In genomic region chr1:165708686-165709380, GRCm38 (mm10) we compare ENCODE assay signal across 8 mouse cellular contexts. TPM values are rescaled to one million over a fixed set of nuclear protein-coding genes. Genes with fewer than 3 reads are reported as not detected.
A peak's percentile ranks its signal among the peaks of the same experiment; 100 is the strongest.
DNase-seq lines count a peak whose midpoint lies in the region; ATAC-seq and TF ChIP-seq lines count a peak whose summit lies in the region.

No protein-coding gene starts in this region.

- ATAC-seq in lung, embryonic 14.5 days (ENCODE audit: insufficient read depth): no peak; the same call in 1 of the 2 replicates
- ATAC-seq in forebrain, embryonic 14.5 days: no peak
- ATAC-seq in limb, embryonic 15.5 days (ENCODE audit: insufficient number of reproducible peaks, low FRiP score, low TSS enrichment, low read depth): no peak

- peak; percentile 34 for DNase-seq in lung, embryonic 14.5 days
- no peak for DNase-seq in lung, postnatal 36 days
- no peak for DNase-seq in forebrain, embryonic 14.5 days (ENCODE audit: low spot score)
- peak; percentile 47 for DNase-seq in thymus, adult 2 months
- DNase-seq in right cerebral cortex, postnatal 36 days (ENCODE audit: low spot score in 2 of 2): no peak
- no peak for DNase-seq in layer of hippocampus, adult 18-20 months (ENCODE audit: low spot score in 2 of 2)
- no peak for DNase-seq in c-Kit-positive CD71-positive TER-119-positive erythroid progenitor cells, embryonic 14.5 days (ENCODE audit: low spot score)

- H3K27me3 ChIP-seq in lung, embryonic 14.5 days (ENCODE audit: insufficient read depth, low read length): no peaks in the 10 kb centered on the region
- peaks cover 3% of the 10 kb centered on the region; the same call in 1 of the 2 replicates for H3K27me3 ChIP-seq in forebrain, embryonic 14.5 days (replicated peaks; ENCODE audit: control insufficient read depth, insufficient read depth, low read length)
- no peaks in the 10 kb centered on the region for H3K27me3 ChIP-seq in limb, embryonic 15.5 days
- no peaks in the 10 kb centered on the region for H3K27me3 ChIP-seq in thymus, adult 2 months (ENCODE audit: control insufficient read depth, insufficient read depth, low read length)

- H3K4me3 ChIP-seq in lung, embryonic 14.5 days (ENCODE audit: low read depth, low read length): peak overlapping the region; percentile 58
- 0 out of 2 replicates have a peak overlapping the region, but pooled peaks have one; percentile 50 for H3K4me3 ChIP-seq in forebrain, embryonic 14.5 days (ENCODE audit: low read depth, low read length)
- peak overlapping the region; percentile 72 for H3K4me3 ChIP-seq in limb, embryonic 15.5 days
- H3K4me3 ChIP-seq in thymus, adult 2 months (ENCODE audit: control insufficient read depth, insufficient read depth, low read length): peak overlapping the region; percentile 100

- no peak for TF ChIP-seq CTCF in lung, embryonic 14.5 days (IDR thresholded peaks at IDR 0.05; ENCODE audit: low read depth)
- TF ChIP-seq CTCF in thymus, adult 2 months (IDR thresholded peaks at IDR 0.05; ENCODE audit: borderline replicate concordance, control insufficient read depth, extremely low read depth, insufficient read depth, low read length, poor library complexity): no peak

- peak overlapping the region; percentile 72; the same call in 1 of the 2 replicates for H3K27ac ChIP-seq in lung, embryonic 14.5 days (ENCODE audit: low read depth)
- no peak overlapping the region for H3K27ac ChIP-seq in forebrain, embryonic 14.5 days (ENCODE audit: low read depth, low read length)
- H3K27ac ChIP-seq in limb, embryonic 15.5 days: no peak overlapping the region
- H3K27ac ChIP-seq in thymus, adult 2 months (ENCODE audit: control insufficient read depth, insufficient read depth, low read length): peak overlapping the region; percentile 98

- H3K36me3 ChIP-seq in lung, embryonic 14.5 days (ENCODE audit: insufficient read depth): no peaks in the 10 kb centered on the region
- no peaks in the 10 kb centered on the region for H3K36me3 ChIP-seq in forebrain, embryonic 14.5 days (ENCODE audit: control insufficient read depth, insufficient read depth, low read length)
- no peaks in the 10 kb centered on the region for H3K36me3 ChIP-seq in limb, embryonic 15.5 days
- no peaks in the 10 kb centered on the region for H3K36me3 ChIP-seq in thymus, adult 2 months (ENCODE audit: control insufficient read depth, insufficient read depth, low read length)

- peak overlapping the region; percentile 72; the same call in 1 of the 2 replicates for H3K9ac ChIP-seq in lung, embryonic 14.5 days
- no peak overlapping the region for H3K9ac ChIP-seq in forebrain, embryonic 14.5 days (ENCODE audit: low read length)
- H3K9ac ChIP-seq in limb, embryonic 15.5 days: no peak overlapping the region

- no peaks in the 10 kb centered on the region for H3K9me3 ChIP-seq in lung, embryonic 14.5 days (ENCODE audit: low read depth, low read length)
- H3K9me3 ChIP-seq in forebrain, embryonic 14.5 days (replicated peaks; ENCODE audit: control insufficient read depth, low read length): no peaks in the 10 kb centered on the region
- H3K9me3 ChIP-seq in limb, embryonic 15.5 days: no peaks in the 10 kb centered on the region

- H3K4me1 ChIP-seq in lung, embryonic 14.5 days (ENCODE audit: insufficient read depth): peaks cover 9% of the 10 kb centered on the region; the same call in 1 of the 2 replicates
- H3K4me1 ChIP-seq in forebrain, embryonic 14.5 days (ENCODE audit: control insufficient read depth, insufficient read depth, low read length): peaks cover 3% of the 10 kb centered on the region; the same call in 1 of the 2 replicates
- H3K4me1 ChIP-seq in limb, embryonic 15.5 days: peaks cover 12% of the 10 kb centered on the region; the same call in 1 of the 2 replicates
- peaks cover 40% of the 10 kb centered on the region for H3K4me1 ChIP-seq in thymus, adult 2 months (replicated peaks; ENCODE audit: control insufficient read depth, insufficient read depth, low read length)

- peak overlapping the region; percentile 74 for H3K4me2 ChIP-seq in lung, embryonic 14.5 days
- H3K4me2 ChIP-seq in forebrain, embryonic 14.5 days (ENCODE audit: low read length): peak overlapping the region; percentile 98
- H3K4me2 ChIP-seq in limb, embryonic 15.5 days: peak overlapping the region; percentile 93

- peak; percentile 38; the same call in 1 of the 2 replicates for TF ChIP-seq POLR2A in thymus, adult 2 months (IDR thresholded peaks at IDR 0.05; ENCODE audit: control insufficient read depth, extremely low read depth, insufficient read depth, low read length, poor library complexity)

- WGBS in lung, embryonic 14.5 days: 33% methylated on average over 9 of the region's 9 CpGs
- 37% methylated on average over 9 of the region's 9 CpGs for WGBS in forebrain, embryonic 14.5 days
- 43% methylated on average over 9 of the region's 9 CpGs for WGBS in limb, embryonic 15.5 days
- 14% methylated on average over 9 of the region's 9 CpGs for WGBS in thymus, adult 2 months

RNA-seq across cellular contexts. Expression of gene Rcsd1, which starts 0.7 kb away (rescaled TPM):
- polyA plus RNA-seq in lung, embryonic 14.5 days (2014; fragmentation: Nextera tagmentation; extraction: Ambion mirVana): 22.9 and 25.2 TPM in 2 replicates
- 3.3 and 4.4 TPM in 2 replicates for polyA plus RNA-seq in forebrain, embryonic 14.5 days (2014; fragmentation: Nextera tagmentation; extraction: Ambion mirVana)
- polyA plus RNA-seq in limb, embryonic 15.5 days (2015; fragmentation: Nextera tagmentation; extraction: Ambion mirVana): 17.5 and 23.5 TPM in 2 replicates
- polyA plus RNA-seq in thymus, adult 2 months (2012; rRNA removed): 220 and 249 TPM in 2 replicates
- 1 to 10 TPM; 4.7 to 4.8 TPM for total RNA-seq in layer of hippocampus, adult 18-20 months (2021)

RNA-seq across cellular contexts. Expression of gene Creg1, which starts 54.7 kb away (rescaled TPM):
- polyA plus RNA-seq in lung, embryonic 14.5 days (2014; fragmentation: Nextera tagmentation; extraction: Ambion mirVana): 54.3 and 58.3 TPM in 2 replicates
- polyA plus RNA-seq in forebrain, embryonic 14.5 days (2014; fragmentation: Nextera tagmentation; extraction: Ambion mirVana): 26.0 and 28.8 TPM in 2 replicates
- 66.9 and 67.9 TPM in 2 replicates for polyA plus RNA-seq in limb, embryonic 15.5 days (2015; fragmentation: Nextera tagmentation; extraction: Ambion mirVana)
- 37.5 and 43.2 TPM in 2 replicates for polyA plus RNA-seq in thymus, adult 2 months (2012; rRNA removed)
- total RNA-seq in layer of hippocampus, adult 18-20 months (2021): 10 to 100 TPM; 25.6 to 28.8 TPM

Comparison
In these comparisons a context has a peak if more than half of its experiments do, and no peak if none do; other contexts are left out.
1. DNase-seq: peak in lung, embryonic 14.5 days (single experiment) and thymus, adult 2 months (single experiment); none in lung, postnatal 36 days (single experiment), forebrain, embryonic 14.5 days (single experiment), right cerebral cortex, postnatal 36 days (0 of 2), layer of hippocampus, adult 18-20 months (0 of 2) and c-Kit-positive CD71-positive TER-119-positive erythroid progenitor cells, embryonic 14.5 days (single experiment).
2. H3K27ac ChIP-seq: peak in lung, embryonic 14.5 days (single experiment) and thymus, adult 2 months (single experiment); none in forebrain, embryonic 14.5 days (single experiment) and limb, embryonic 15.5 days (single experiment).
3. H3K4me3 ChIP-seq: peak in every context shown above with its lines; median percentile 100 in thymus, adult 2 months; 72 in limb, embryonic 15.5 days; 58 in lung, embryonic 14.5 days; 50 in forebrain, embryonic 14.5 days.
4. Peak in every context shown above with its lines, with median percentiles within 50 percentile points of each other: H3K4me2 ChIP-seq.